Mouse (Mus musculus) limb, embryonic 12.5 days (tissue): ENCODE data around the gene Mrgprf. TPM values are rescaled to one million over a fixed set of nuclear protein-coding genes. Genes with fewer than 3 reads are reported as not detected.

Source experiments
- ATAC-seq: fragments of 200-750 bp; cut with Nextera tagmentation; 2 replicates; pipeline ENCODE4 v1.8.0; 2017; ENCODE audit warnings: low read depth, moderate TSS enrichment; ENCODE audit not compliant: insufficient number of reproducible peaks, insufficient read depth, low FRiP score, low TSS enrichment
- H3K27ac ChIP-seq: fragments of 300-500 bp; sonication (generic); 2 replicates; pipeline ENCODE4 v1.5.1; 2016; ENCODE audit warnings: mild to moderate bottlenecking, moderate library complexity
- H3K27me3 ChIP-seq: fragments of 300-500 bp; sonication (generic); 2 replicates; pipeline ENCODE4 v1.6.1; 2016; ENCODE audit warnings: mild to moderate bottlenecking, moderate library complexity
- H3K36me3 ChIP-seq: fragments of 300-500 bp; sonication (generic); 2 replicates; pipeline ENCODE4 v1.6.1; 2016; ENCODE audit warnings: mild to moderate bottlenecking, moderate library complexity
- H3K4me1 ChIP-seq: fragments of 300-500 bp; sonication (generic); replicated peaks from 2 replicates; pipeline ENCODE4 v1.6.1; 2016
- H3K4me2 ChIP-seq: fragments of 300-500 bp; sonication (generic); 2 replicates; pipeline ENCODE4 v1.6.1; 2016; ENCODE audit warnings: mild to moderate bottlenecking, moderate library complexity
- H3K4me3 ChIP-seq: fragments of 300-500 bp; sonication (generic); replicated peaks from 2 replicates; pipeline ENCODE4 v1.5.1; 2016; ENCODE audit warnings: mild to moderate bottlenecking
- H3K9ac ChIP-seq: fragments of 300-500 bp; sonication (generic); replicated peaks from 2 replicates; pipeline ENCODE4 v1.6.1; 2016; ENCODE audit warnings: mild to moderate bottlenecking, moderate library complexity
- H3K9me3 ChIP-seq: fragments of 300-500 bp; sonication (generic); 2 replicates; pipeline ENCODE4 v1.6.1; 2016; ENCODE audit warnings: mild to moderate bottlenecking, moderate library complexity
- WGBS: fragments of 180-500 bp; shearing (Covaris S2); methylation state at CpG from one replicate; pipeline ENCODE4 v1.1.7; 2016; 5-methylcytosine and 5-hydroxymethylcytosine counted together
- polyA plus RNA-seq: library from polyadenylated mRNA; unstranded; fragments of >200 nt; fragmentation: Nextera tagmentation; extraction: Ambion mirVana; gene quantifications from 2 replicates; pipeline ENCODE4 v1.2.1, GENCODE M21; 2016

Mrgprf gene
- polyA plus RNA-seq, 1 experiment from 2014 or later: 0.41 TPM

GRCm38 (mm10) chr7:145319481-145319880 lies 18.9 kb downstream of the Mrgprf start:
- Histone ChIP-seq H3K27ac (no peak overlapping the region), H3K4me1 (no peaks in the 10 kb centered on the region), H3K9ac (no peak overlapping the region), H3K36me3 (no peaks in the 10 kb centered on the region), H3K9me3 (no peaks in the 10 kb centered on the region), H3K27me3 (0 out of 2 replicates have a peak, but pooled peaks cover 4% of the 10 kb centered on the region), H3K4me2 (no peak overlapping the region), H3K4me3 (no peak overlapping the region)
- 50% methylated on average over 3 of the region's 3 CpGs for WGBS
- ATAC-seq: no peak

- no peak for ATAC-seq
Measured at GRCm38 (mm10) chr7:145323607-145324006, 23.0 kb downstream of the Mrgprf start.

GRCm38 (mm10) chr7:145325697-145326096 lies 25.1 kb downstream of the Mrgprf start:
- no peaks in the 10 kb centered on the region for H3K9me3 ChIP-seq
- H3K9ac ChIP-seq: no peak overlapping the region
- H3K27me3 ChIP-seq: no peaks in the 10 kb centered on the region
- no peaks in the 10 kb centered on the region for H3K36me3 ChIP-seq
- H3K4me2 ChIP-seq: no peak overlapping the region
- no peak for ATAC-seq
- H3K4me3 ChIP-seq: no peak overlapping the region
- peaks cover 16% of the 10 kb centered on the region for H3K4me1 ChIP-seq
- 23% methylated on average over 2 of the region's 2 CpGs for WGBS
- H3K27ac ChIP-seq: no peak overlapping the region

More at GRCm38 (mm10) chr7:145323607-145324006, 23.0 kb downstream of the Mrgprf start:
- Histone ChIP-seq H3K9me3 (no peaks in the 10 kb centered on the region), H3K36me3 (no peaks in the 10 kb centered on the region), H3K4me3 (no peak overlapping the region), H3K4me2 (no peak overlapping the region), H3K9ac (no peak overlapping the region), H3K27me3 (no peaks in the 10 kb centered on the region), H3K27ac (no peak overlapping the region), H3K4me1 (no peaks in the 10 kb centered on the region)
- WGBS: 36% methylated on average over 4 of the region's 4 CpGs

- Histone ChIP-seq H3K9me3 (no peaks in the 10 kb centered on the region), H3K27me3 (no peaks in the 10 kb centered on the region), H3K4me3 (no peak overlapping the region), H3K4me1 (peaks cover 38% of the 10 kb centered on the region), H3K4me2 (no peak overlapping the region), H3K9ac (no peak overlapping the region), H3K27ac (peak overlapping the region; percentile 84), H3K36me3 (no peaks in the 10 kb centered on the region)
- 33% methylated on average over 2 of the region's 2 CpGs for WGBS
- ATAC-seq: no peak
Measured at GRCm38 (mm10) chr7:145329982-145330381, 29.4 kb downstream of the Mrgprf start.

- no peak for ATAC-seq
- H3K4me1 ChIP-seq: peaks cover 38% of the 10 kb centered on the region
- no peak overlapping the region for H3K9ac ChIP-seq
- H3K9me3 ChIP-seq: no peaks in the 10 kb centered on the region
- H3K4me3 ChIP-seq: no peak overlapping the region
- 76% methylated on average over 2 of the region's 2 CpGs for WGBS
- H3K27me3 ChIP-seq: no peaks in the 10 kb centered on the region
- 0 out of 2 replicates have a peak overlapping the region, but pooled peaks have one; percentile 84 for H3K27ac ChIP-seq
- no peaks in the 10 kb centered on the region for H3K36me3 ChIP-seq
- H3K4me2 ChIP-seq: no peak overlapping the region
Measured at GRCm38 (mm10) chr7:145330641-145331040, 30.0 kb downstream of the Mrgprf start.

- WGBS: 21% methylated on average over 1 of the region's 1 CpGs
- ATAC-seq: 0 out of 2 replicates have a peak, but pooled peaks have one; percentile 35
- H3K4me1 ChIP-seq: peaks cover 38% of the 10 kb centered on the region
- no peaks in the 10 kb centered on the region for H3K36me3 ChIP-seq
- peak overlapping the region; percentile 64 for H3K27ac ChIP-seq
- H3K9me3 ChIP-seq: no peaks in the 10 kb centered on the region
- H3K27me3 ChIP-seq: no peaks in the 10 kb centered on the region
- H3K4me2 ChIP-seq: no peak overlapping the region
- H3K9ac ChIP-seq: no peak overlapping the region
- H3K4me3 ChIP-seq: no peak overlapping the region
Measured at GRCm38 (mm10) chr7:145332376-145333041, 31.9 kb downstream of the Mrgprf start.

GRCm38 (mm10) chr7:145333936-145334335 lies 33.3 kb downstream of the Mrgprf start:
- H3K4me2 ChIP-seq: no peak overlapping the region
- no peak overlapping the region for H3K4me3 ChIP-seq
- 77% methylated on average over 6 of the region's 6 CpGs for WGBS
- H3K36me3 ChIP-seq: no peaks in the 10 kb centered on the region
- H3K27me3 ChIP-seq: no peaks in the 10 kb centered on the region
- H3K4me1 ChIP-seq: peaks cover 38% of the 10 kb centered on the region
- no peak for ATAC-seq
- H3K9ac ChIP-seq: no peak overlapping the region
- H3K9me3 ChIP-seq: no peaks in the 10 kb centered on the region
- no peak overlapping the region for H3K27ac ChIP-seq

- WGBS: 56% methylated on average over 4 of the region's 4 CpGs
- H3K36me3 ChIP-seq: no peaks in the 10 kb centered on the region
- no peak for ATAC-seq
- H3K9me3 ChIP-seq: no peaks in the 10 kb centered on the region
- H3K27ac ChIP-seq: no peak overlapping the region
- H3K4me1 ChIP-seq: peaks cover 33% of the 10 kb centered on the region
- H3K4me2 ChIP-seq: no peak overlapping the region
- H3K9ac ChIP-seq: no peak overlapping the region
- H3K27me3 ChIP-seq: no peaks in the 10 kb centered on the region
- no peak overlapping the region for H3K4me3 ChIP-seq
Measured at GRCm38 (mm10) chr7:145334428-145335027, 33.9 kb downstream of the Mrgprf start.

- no peaks in the 10 kb centered on the region for H3K9me3 ChIP-seq
- H3K36me3 ChIP-seq: no peaks in the 10 kb centered on the region
- H3K4me3 ChIP-seq: no peak overlapping the region
- H3K4me2 ChIP-seq: no peak overlapping the region
- no peak overlapping the region for H3K9ac ChIP-seq
- H3K27ac ChIP-seq: no peak overlapping the region
- no peaks in the 10 kb centered on the region for H3K27me3 ChIP-seq
- H3K4me1 ChIP-seq: peaks cover 26% of the 10 kb centered on the region
- ATAC-seq: no peak
Measured at GRCm38 (mm10) chr7:145335199-145335598, 34.6 kb downstream of the Mrgprf start.

- H3K4me3 ChIP-seq: no peak overlapping the region
- no peak overlapping the region for H3K9ac ChIP-seq
- WGBS: 82% methylated on average over 3 of the region's 3 CpGs
- H3K36me3 ChIP-seq: no peaks in the 10 kb centered on the region
- H3K27ac ChIP-seq: no peak overlapping the region
- H3K27me3 ChIP-seq: no peaks in the 10 kb centered on the region
- no peak for ATAC-seq
- no peak overlapping the region for H3K4me2 ChIP-seq
- peaks cover 21% of the 10 kb centered on the region for H3K4me1 ChIP-seq
- no peaks in the 10 kb centered on the region for H3K9me3 ChIP-seq
Measured at GRCm38 (mm10) chr7:145335616-145336332, 35.1 kb downstream of the Mrgprf start.

- Histone ChIP-seq H3K4me2 (no peak overlapping the region), H3K4me1 (peaks cover 8% of the 10 kb centered on the region), H3K27me3 (no peaks in the 10 kb centered on the region), H3K27ac (no peak overlapping the region), H3K9ac (no peak overlapping the region), H3K9me3 (no peaks in the 10 kb centered on the region), H3K4me3 (no peak overlapping the region), H3K36me3 (no peaks in the 10 kb centered on the region)
- WGBS: 67% methylated on average over 2 of the region's 2 CpGs
- no peak for ATAC-seq
Measured at GRCm38 (mm10) chr7:145337889-145338288, 37.3 kb downstream of the Mrgprf start.
